ENCODE assay signal across 8 mouse cellular contexts in the genomic region with DNA sequence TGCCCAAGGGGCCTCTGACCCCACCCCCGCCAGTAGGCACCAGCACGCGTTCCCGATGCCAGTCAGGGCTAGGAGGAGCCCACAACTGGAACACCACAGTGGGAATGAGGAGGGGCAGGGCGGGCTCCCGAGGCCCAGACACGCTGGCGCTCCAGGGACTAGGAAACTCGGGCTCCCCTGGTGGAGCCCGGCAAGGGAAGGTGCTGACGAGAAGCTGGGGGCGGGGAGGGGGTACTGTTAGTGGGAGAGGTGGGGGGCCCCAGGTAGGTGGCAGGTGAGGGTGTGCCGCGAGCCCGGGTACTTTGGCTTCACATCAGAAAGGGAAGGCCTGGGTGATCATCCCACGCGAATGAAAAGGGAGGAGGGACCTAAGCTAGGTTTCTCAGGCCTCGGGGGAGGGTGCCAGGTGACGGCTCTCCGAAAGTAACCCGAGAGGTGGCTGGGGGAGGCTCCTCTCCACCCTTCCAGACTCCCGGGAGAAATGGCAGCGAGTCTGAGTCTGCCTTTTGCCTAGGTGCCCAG. TPM values are rescaled to one million over a fixed set of nuclear protein-coding genes. Genes with fewer than 3 reads are reported as not detected.
DNase-seq lines count a peak whose midpoint lies in the region; ATAC-seq and TF ChIP-seq lines count a peak whose summit lies in the region.

No protein-coding gene starts in this region.

- peak overlapping the region; percentile 82 for H3K9ac ChIP-seq in lung, postnatal 0 days (replicated peaks; ENCODE audit: low read depth)
- peak overlapping the region; percentile 90 for H3K9ac ChIP-seq in stomach, postnatal 0 days (ENCODE audit: low read length)

- no peaks in the 10 kb centered on the region for H3K9me3 ChIP-seq in lung, postnatal 0 days (ENCODE audit: low read length)
- H3K9me3 ChIP-seq in stomach, postnatal 0 days (ENCODE audit: control insufficient read depth, low read length): no peaks in the 10 kb centered on the region

- TF ChIP-seq EP300 in lung, postnatal 0 days (IDR thresholded peaks at IDR 0.05): no peak
- no peak for TF ChIP-seq EP300 in stomach, postnatal 0 days (optimal IDR thresholded peaks at IDR 0.05)

- peak overlapping the region; percentile 92 for H3K4me2 ChIP-seq in lung, postnatal 0 days (replicated peaks; ENCODE audit: low read depth, low read length)
- peak overlapping the region; percentile 97 for H3K4me2 ChIP-seq in stomach, postnatal 0 days (replicated peaks; ENCODE audit: low read depth)

- 0% methylated on average over 23 of the region's 23 CpGs for WGBS in lung, postnatal 0 days
- WGBS in stomach, postnatal 0 days: 2% methylated on average over 23 of the region's 23 CpGs

- H3K27ac ChIP-seq in brown adipose tissue, adult 24 weeks (replicated peaks; ENCODE audit: low read depth, low read length): peak overlapping the region; percentile 83
- H3K27ac ChIP-seq in lung, postnatal 0 days (ENCODE audit: low read length): peak overlapping the region; percentile 66
- peak overlapping the region; percentile 90 for H3K27ac ChIP-seq in stomach, postnatal 0 days (replicated peaks)

- TF ChIP-seq CTCF in lung, postnatal 0 days (IDR thresholded peaks at IDR 0.05): peak; percentile 43
- peak; percentile 49 for TF ChIP-seq CTCF in stomach, postnatal 0 days (IDR thresholded peaks at IDR 0.05; ENCODE audit: low read depth)

- H3K36me3 ChIP-seq in lung, postnatal 0 days (ENCODE audit: insufficient read depth, low read length): no peaks in the 10 kb centered on the region
- no peaks in the 10 kb centered on the region for H3K36me3 ChIP-seq in stomach, postnatal 0 days (ENCODE audit: control insufficient read depth, insufficient read depth, low read length)

- peak; percentile 48 to 60 for DNase-seq in spleen, postnatal 10 days (ENCODE audit: low spot score in 2 of 2)
- no peak for DNase-seq in spleen, postnatal 14 days (ENCODE audit: low spot score in 2 of 2)
- peak; percentile 54 for DNase-seq in gastrocnemius, postnatal 25 days
- peak; percentile 27 to 39 for DNase-seq in kidney, adult 8-10 months
- peak; percentile 79 for DNase-seq in lung, postnatal 0 days (ENCODE audit: low spot score)
- peak; percentile 82 for DNase-seq in stomach, postnatal 0 days (ENCODE audit: low spot score)
- no peak for DNase-seq in urinary bladder, adult 18-20 months (ENCODE audit: low spot score in 2 of 2)

- ATAC-seq in lung, postnatal 0 days: peak; percentile 58
- peak; percentile 53 for ATAC-seq in stomach, postnatal 0 days (ENCODE audit: low FRiP score, low TSS enrichment)

- peaks cover 42% of the 10 kb centered on the region for H3K4me1 ChIP-seq in brown adipose tissue, adult 24 weeks (ENCODE audit: control insufficient read depth, insufficient read depth, insufficient read length, low read length)
- peaks cover 36% of the 10 kb centered on the region; the same call in 1 of the 2 replicates for H3K4me1 ChIP-seq in lung, postnatal 0 days (ENCODE audit: insufficient read depth, low read depth, low read length)
- H3K4me1 ChIP-seq in stomach, postnatal 0 days (replicated peaks; ENCODE audit: control insufficient read depth, insufficient read depth): peaks cover 10% of the 10 kb centered on the region; the same call in 1 of the 2 replicates

- peak overlapping the region; percentile 97 for H3K4me3 ChIP-seq in brown adipose tissue, adult 24 weeks (ENCODE audit: insufficient read depth, low read depth, low read length)
- peak overlapping the region; percentile 60 for H3K4me3 ChIP-seq in lung, postnatal 0 days (ENCODE audit: low read depth, low read length)
- peak overlapping the region; percentile 79 for H3K4me3 ChIP-seq in stomach, postnatal 0 days (ENCODE audit: low read depth, low read length)

- no peaks in the 10 kb centered on the region for H3K27me3 ChIP-seq in lung, postnatal 0 days (replicated peaks; ENCODE audit: insufficient read depth, low read length)
- H3K27me3 ChIP-seq in stomach, postnatal 0 days (ENCODE audit: control insufficient read depth, insufficient read depth, low read length): no peaks in the 10 kb centered on the region

RNA-seq across cellular contexts. Expression of gene Ldlrap1, which starts 0.9 kb away (rescaled TPM):
- 6.8 and 11.8 TPM in 2 replicates for polyA plus RNA-seq in brown adipose tissue, adult 24 weeks (2012; ENCODE audit: insufficient read depth, insufficient read length, missing spikeins)
- 1 to 10 TPM; 3.2 to 5.0 TPM for total RNA-seq in gastrocnemius, postnatal 25 days (2021)
- polyA plus RNA-seq in lung, postnatal 0 days (2015; fragmentation: Nextera tagmentation; extraction: Ambion mirVana): 23.5 and 24.4 TPM in 2 replicates
- polyA plus RNA-seq in stomach, postnatal 0 days (2015; fragmentation: Nextera tagmentation; extraction: Ambion mirVana): 18.8 and 19.5 TPM in 2 replicates

Comparison
In these comparisons a context has a peak if more than half of its experiments do, and no peak if none do; other contexts are left out.
1. DNase-seq: peak in spleen, postnatal 10 days (2 of 2), gastrocnemius, postnatal 25 days (single experiment), kidney, adult 8-10 months (2 of 2), lung, postnatal 0 days (single experiment) and stomach, postnatal 0 days (single experiment); none in spleen, postnatal 14 days (0 of 2) and urinary bladder, adult 18-20 months (0 of 2).
2. Peak in every context shown above with its lines, with median percentiles within 50 percentile points of each other: H3K27ac ChIP-seq and H3K4me3 ChIP-seq.